Mouse (Mus musculus) frontal cortex, adult 2 months (tissue): Measurements from ENCODE around the gene Fam229b. TPM values are rescaled to one million over a fixed set of nuclear protein-coding genes. Genes with fewer than 3 reads are reported as not detected.

Source experiments
- DNase-seq, 2 experiments: peaks; one replicate each; pipeline ENCODE4 v3.0.0; 2022; ENCODE audit warnings: low spot score in 1 of 2; ENCODE audit errors: extremely low spot score in 1 of 2
- polyA plus RNA-seq: library from polyadenylated mRNA; depleted of rRNA; stranded (reverse); fragments of >200 nt; gene quantifications from 2 replicates; pipeline ENCODE4 v1.2.3, GENCODE M21; 2012; rRNA removed

Fam229b gene
- polyA plus RNA-seq, 1 experiment: 29.7 TPM

GRCm38 (mm10) chr10:39138761-39139160 lies 5.0 kb upstream of the Fam229b start:
- DNase-seq: no peak

GRCm38 (mm10) chr10:39137766-39138165 lies 4.1 kb upstream of the Fam229b start:
- DNase-seq: no peak

- no peak for DNase-seq
These were observed 12.3 kb downstream of the Fam229b start for GRCm38 (mm10) chr10:39121412-39121811.

GRCm38 (mm10) chr10:39109489-39109874 lies 24.2 kb downstream of the Fam229b start:
- DNase-seq: no peak

- no peak for DNase-seq
These were observed 24.8 kb downstream of the Fam229b start for GRCm38 (mm10) chr10:39108837-39109488.

- no peak for DNase-seq
These were observed 26.8 kb downstream of the Fam229b start for GRCm38 (mm10) chr10:39106935-39107334.

GRCm38 (mm10) chr10:39106413-39106812 lies 27.3 kb downstream of the Fam229b start:
- DNase-seq: no peak

GRCm38 (mm10) chr10:39104803-39105449 lies 28.8 kb downstream of the Fam229b start:
- DNase-seq: no peak

- DNase-seq: no peak
These were observed 35.0 kb downstream of the Fam229b start for GRCm38 (mm10) chr10:39098746-39099145.

- DNase-seq: peak in 1 of 2 experiments; percentile 45
These were observed 36.7 kb downstream of the Fam229b start for GRCm38 (mm10) chr10:39096981-39097380.

GRCm38 (mm10) chr10:39072048-39072447 lies 61.7 kb downstream of the Fam229b start:
- no peak for DNase-seq

Other genes with a start within 250 kb of the Fam229b start
- 5.6 and 7.6 TPM in 2 replicates for gene Lama4, start 168.4 kb downstream of the Fam229b start, polyA plus RNA-seq
- gene Tube1, start 62 bp upstream of the Fam229b start, polyA plus RNA-seq: 4.3 and 4.4 TPM in 2 replicates
- gene Ccn6, start 29.9 kb upstream of the Fam229b start, polyA plus RNA-seq: 0.19 and 0.36 TPM in 2 replicates
- 127 and 145 TPM in 2 replicates for gene Fyn, start 234.9 kb upstream of the Fam229b start, polyA plus RNA-seq